In the genomic region with DNA sequence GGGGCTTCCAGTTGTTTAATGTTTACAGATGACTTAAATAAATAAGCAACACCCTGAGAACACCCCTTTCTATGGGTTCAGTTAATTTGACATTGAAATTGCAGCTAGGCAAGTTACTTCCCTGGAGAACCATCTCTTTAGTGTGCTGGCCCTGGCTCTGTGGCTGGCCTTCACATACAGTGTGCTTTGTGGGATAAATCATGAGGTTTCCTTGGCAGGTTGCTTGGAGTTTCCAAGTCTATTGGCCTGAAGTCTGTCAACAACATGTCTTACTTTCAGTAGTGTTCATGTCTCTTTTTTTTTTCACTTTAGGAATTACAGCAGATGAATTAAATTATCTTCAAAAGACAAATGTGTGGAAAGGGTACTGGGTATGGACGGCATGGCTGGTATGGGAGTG, we compare ENCODE assay signal across 20 mouse cellular contexts.
DNase-seq lines count a peak whose midpoint lies in the region; ATAC-seq lines count a peak whose summit lies in the region.
"Had no signal": no experiment of that assay in that cellular context is flagged by ENCODE, and none has a peak within 500 bp of the region (broad histone marks: within the 10 kb centered on the region; RNA-seq: fewer than 3 reads in every experiment).

No protein-coding gene starts in this region.

- H3K27me3 ChIP-seq in embryonic facial prominence, embryonic 14.5 days (replicated peaks; ENCODE audit: control insufficient read depth, insufficient read depth, low read length), result no peaks in the 10 kb centered on the region
- H3K27me3 ChIP-seq in embryonic facial prominence, embryonic 10.5 days (replicated peaks; ENCODE audit: low read depth, poor library complexity, severe bottlenecking), result no peaks in the 10 kb centered on the region
- H3K27me3 ChIP-seq: embryonic facial prominence, embryonic 13.5 days; forebrain, embryonic 12.5 days; Patski had no signal

- H3K4me2 ChIP-seq in embryonic facial prominence, embryonic 14.5 days (ENCODE audit: low read depth, low read length), result no peak overlapping the region
- H3K4me2 ChIP-seq: embryonic facial prominence, embryonic 13.5 days; forebrain, embryonic 12.5 days had no signal

- no peaks in the 10 kb centered on the region for H3K9me3 ChIP-seq in embryonic facial prominence, embryonic 14.5 days (ENCODE audit: control insufficient read depth, low read length)
- no peaks in the 10 kb centered on the region for H3K9me3 ChIP-seq in embryonic facial prominence, embryonic 10.5 days
- H3K9me3 ChIP-seq: forebrain, embryonic 10.5 days had no signal

- DNase-seq in embryonic facial prominence, embryonic 14.5 days (ENCODE audit: low spot score), result peak; percentile 18
- DNase-seq in embryonic facial prominence, embryonic 10.5 days (ENCODE audit: low spot score), result no peak
- DNase-seq in adipocyte (ENCODE audit: low spot score), result peak; percentile 67
- DNase-seq in layer of hippocampus, postnatal 25 days (ENCODE audit: extremely low spot score in 1 of 2, low spot score in 1 of 2), result no peak
- DNase-seq in urinary bladder, postnatal 4 days (ENCODE audit: low spot score in 2 of 2), result no peak
- DNase-seq: adrenal gland, adult 2 months; adrenal gland, postnatal 10 days; adrenal gland, postnatal 25 days; cerebellum, adult 11-12 months; cerebellum, adult 2 months; cerebellum, adult 9-10 months; cerebellum, postnatal 10 days; cerebellum, postnatal 25 days had no signal

- H3K9ac ChIP-seq in embryonic facial prominence, embryonic 14.5 days (ENCODE audit: low read depth, low read length), result no peak overlapping the region
- H3K9ac ChIP-seq: embryonic facial prominence, embryonic 13.5 days; forebrain, embryonic 12.5 days had no signal

- WGBS in embryonic facial prominence, embryonic 14.5 days, result 64% methylated on average over 1 of the region's 1 CpGs
- WGBS in embryonic facial prominence, embryonic 10.5 days, result 88% methylated on average over 1 of the region's 1 CpGs

- H3K36me3 ChIP-seq in embryonic facial prominence, embryonic 14.5 days (ENCODE audit: control insufficient read depth, insufficient read depth, low read length), result no peaks in the 10 kb centered on the region
- no peaks in the 10 kb centered on the region for H3K36me3 ChIP-seq in embryonic facial prominence, embryonic 10.5 days (replicated peaks)
- H3K36me3 ChIP-seq: embryonic facial prominence, embryonic 13.5 days; forebrain, embryonic 10.5 days; forebrain, embryonic 12.5 days had no signal

- H3K4me3 ChIP-seq in embryonic facial prominence, embryonic 14.5 days (ENCODE audit: low read depth, low read length), result no peak overlapping the region
- no peak overlapping the region for H3K4me3 ChIP-seq in embryonic facial prominence, embryonic 10.5 days
- H3K4me3 ChIP-seq: embryonic facial prominence, embryonic 13.5 days; forebrain, embryonic 10.5 days; forebrain, embryonic 12.5 days had no signal

- H3K27ac ChIP-seq in embryonic facial prominence, embryonic 14.5 days (replicated peaks; ENCODE audit: low read depth, low read length), result no peak overlapping the region
- no peak overlapping the region for H3K27ac ChIP-seq in embryonic facial prominence, embryonic 10.5 days (replicated peaks)
- H3K27ac ChIP-seq: embryonic facial prominence, embryonic 13.5 days; forebrain, embryonic 10.5 days; forebrain, embryonic 12.5 days had no signal

- H3K4me1 ChIP-seq in embryonic facial prominence, embryonic 14.5 days (ENCODE audit: control insufficient read depth, insufficient read depth, low read length), result no peaks in the 10 kb centered on the region
- H3K4me1 ChIP-seq in embryonic facial prominence, embryonic 10.5 days, result no peaks in the 10 kb centered on the region
- H3K4me1 ChIP-seq: embryonic facial prominence, embryonic 13.5 days; forebrain, embryonic 10.5 days; forebrain, embryonic 12.5 days had no signal

- ATAC-seq in embryonic facial prominence, embryonic 14.5 days (ENCODE audit: low read depth), result no peak
- ATAC-seq: activated CD4-positive, CD25-positive, alpha-beta regulatory T cell, adult 4 months; forebrain, embryonic 14.5 days; forebrain, embryonic 16.5 days; Patski had no signal

Comparison
In these comparisons a context has a peak if more than half of its experiments do, and no peak if none do; other contexts are left out.
1. DNase-seq: peak in embryonic facial prominence, embryonic 14.5 days (single experiment) and adipocyte (single experiment); none in embryonic facial prominence, embryonic 10.5 days (single experiment), layer of hippocampus, postnatal 25 days (0 of 2) and urinary bladder, postnatal 4 days (0 of 2).